Mouse (Mus musculus): ENCODE results near the gene Catsperz.

GRCm38 (mm10) chr19:6932018-6932417, 6.8 kb upstream of the Catsperz start:
- TF ChIP-seq GATA1 (IDR thresholded peaks at IDR 0.05; ENCODE audit: borderline replicate concordance, low read length): no peak
- no peak for TF ChIP-seq FLI1 (IDR thresholded peaks at IDR 0.05; ENCODE audit: low read length)
